Mouse (Mus musculus): ENCODE data around the gene Tmem126a. TPM values are rescaled to one million over a fixed set of nuclear protein-coding genes. Genes with fewer than 3 reads are reported as not detected.

Tmem126a gene
- total RNA-seq (2021): 10 to 100 TPM; 39.7 to 43.9 TPM

GRCm38 (mm10) chr7:90456845-90457468, at the start of gene Tmem126a:
Gene Tmem126a, minus strand, starts transcription at chr7:90457229.
- peak; percentile 62 to 70 for DNase-seq (ENCODE audit: extremely low spot score in 1 of 2, low spot score in 1 of 2)

GRCm38 (mm10) chr7:90482607-90483006, 25.6 kb upstream of the Tmem126a start:
- DNase-seq (ENCODE audit: extremely low spot score in 1 of 2, low spot score in 1 of 2): no peak

- DNase-seq (ENCODE audit: extremely low spot score in 1 of 2, low spot score in 1 of 2): peak in 1 of 2 experiments; percentile 20
These were observed 19.6 kb upstream of the Tmem126a start, which contains the start of gene Dlg2 for GRCm38 (mm10) chr7:90476313-90477245. Gene Dlg2, plus strand, starts transcription at chr7:90476672.

GRCm38 (mm10) chr7:90475793-90476312, 18.8 kb upstream of the Tmem126a start, which contains the start of gene Tmem126b:
Gene Tmem126b, minus strand, starts transcription at chr7:90476001.
- peak; percentile 92 to 94 for DNase-seq (ENCODE audit: extremely low spot score in 1 of 2, low spot score in 1 of 2)

GRCm38 (mm10) chr7:90473511-90473910, 16.5 kb upstream of the Tmem126a start:
- no peak for DNase-seq (ENCODE audit: extremely low spot score in 1 of 2, low spot score in 1 of 2)

GRCm38 (mm10) chr7:90461441-90461840, 4.4 kb upstream of the Tmem126a start:
- DNase-seq (ENCODE audit: extremely low spot score in 1 of 2, low spot score in 1 of 2): no peak

- DNase-seq (ENCODE audit: extremely low spot score in 1 of 2, low spot score in 1 of 2): no peak
These were observed 3.9 kb upstream of the Tmem126a start for GRCm38 (mm10) chr7:90460930-90461329.

- DNase-seq (ENCODE audit: extremely low spot score in 1 of 2, low spot score in 1 of 2): no peak
These were observed 3.3 kb upstream of the Tmem126a start for GRCm38 (mm10) chr7:90460330-90460729.

- no peak for DNase-seq (ENCODE audit: extremely low spot score in 1 of 2, low spot score in 1 of 2)
These were observed 488 bp upstream of the Tmem126a start for GRCm38 (mm10) chr7:90457517-90457916.

GRCm38 (mm10) chr7:90456149-90456844, 732 bp downstream of the Tmem126a start:
- DNase-seq (ENCODE audit: extremely low spot score in 1 of 2, low spot score in 1 of 2): no peak

- DNase-seq (ENCODE audit: extremely low spot score in 1 of 2, low spot score in 1 of 2): no peak
These were observed 12.8 kb downstream of the Tmem126a start for GRCm38 (mm10) chr7:90444206-90444605.

- DNase-seq (ENCODE audit: extremely low spot score in 1 of 2, low spot score in 1 of 2): peak; percentile 53 to 65
These were observed 13.6 kb downstream of the Tmem126a start for GRCm38 (mm10) chr7:90443101-90444091.

GRCm38 (mm10) chr7:90442518-90443080, 14.4 kb downstream of the Tmem126a start, which contains the start of gene Crebzf:
Gene Crebzf, plus strand, starts transcription at chr7:90442729.
- peak; percentile 82 to 87 for DNase-seq (ENCODE audit: extremely low spot score in 1 of 2, low spot score in 1 of 2)

- no peak for DNase-seq (ENCODE audit: extremely low spot score in 1 of 2, low spot score in 1 of 2)
These were observed 15.0 kb downstream of the Tmem126a start for GRCm38 (mm10) chr7:90442070-90442469.

- no peak for DNase-seq (ENCODE audit: extremely low spot score in 1 of 2, low spot score in 1 of 2)
These were observed 17.0 kb downstream of the Tmem126a start for GRCm38 (mm10) chr7:90440044-90440443.

- no peak for DNase-seq (ENCODE audit: extremely low spot score in 1 of 2, low spot score in 1 of 2)
These were observed 24.8 kb downstream of the Tmem126a start for GRCm38 (mm10) chr7:90432221-90432620.

- no peak for DNase-seq (ENCODE audit: extremely low spot score in 1 of 2, low spot score in 1 of 2)
These were observed 30.0 kb downstream of the Tmem126a start for GRCm38 (mm10) chr7:90427006-90427405.

GRCm38 (mm10) chr7:90426020-90427001, 30.7 kb downstream of the Tmem126a start, which contains the start of gene Ccdc89:
Gene Ccdc89, plus strand, starts transcription at chr7:90426577.
- peak; percentile 32 to 57 for DNase-seq (ENCODE audit: extremely low spot score in 1 of 2, low spot score in 1 of 2)

Data from layer of hippocampus, postnatal 25 days (tissue).